Mouse (Mus musculus): ENCODE results near the gene Dld.

DNA sequence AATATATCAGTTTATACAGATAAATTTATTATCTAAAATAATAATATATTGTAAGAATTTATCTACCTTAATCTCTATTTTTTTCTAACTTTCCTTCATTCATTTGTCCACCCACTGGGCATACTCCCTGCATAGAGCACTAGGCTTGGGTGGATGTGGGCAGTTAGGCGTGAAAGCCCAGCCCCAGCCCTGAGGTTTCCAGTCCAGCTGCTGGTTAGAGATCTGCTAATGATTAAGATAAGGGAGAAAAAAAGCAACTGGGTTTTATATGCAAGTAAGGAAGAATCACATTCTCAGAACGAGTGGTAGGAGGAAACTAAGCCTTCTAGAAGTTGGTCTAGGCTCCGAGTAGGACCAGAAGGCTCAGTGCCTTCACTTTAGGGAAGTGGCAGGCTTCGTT, 55.2 kb downstream of the Dld start:
- TF ChIP-seq CTCF (IDR thresholded peaks at IDR 0.05; ENCODE audit: low read depth) = no peak
- no peak for TF ChIP-seq EP300 (optimal IDR thresholded peaks at IDR 0.05)
